Mouse (Mus musculus) liver, postnatal 0 days (tissue): ENCODE data around the gene Smtnl1.

ENCODE experiments used
- CTCF ChIP-seq: sonication (generic); IDR thresholded peaks from 2 replicates; pipeline ENCODE4 v1.5.1; 2016; ENCODE audit warnings: antibody characterized with exemption, low read depth
- EP300 ChIP-seq: IDR thresholded peaks from 2 replicates; pipeline ENCODE4 v1.6.1; 2016; ENCODE audit warnings: antibody characterized with exemption, low read depth, mild to moderate bottlenecking

DNA sequence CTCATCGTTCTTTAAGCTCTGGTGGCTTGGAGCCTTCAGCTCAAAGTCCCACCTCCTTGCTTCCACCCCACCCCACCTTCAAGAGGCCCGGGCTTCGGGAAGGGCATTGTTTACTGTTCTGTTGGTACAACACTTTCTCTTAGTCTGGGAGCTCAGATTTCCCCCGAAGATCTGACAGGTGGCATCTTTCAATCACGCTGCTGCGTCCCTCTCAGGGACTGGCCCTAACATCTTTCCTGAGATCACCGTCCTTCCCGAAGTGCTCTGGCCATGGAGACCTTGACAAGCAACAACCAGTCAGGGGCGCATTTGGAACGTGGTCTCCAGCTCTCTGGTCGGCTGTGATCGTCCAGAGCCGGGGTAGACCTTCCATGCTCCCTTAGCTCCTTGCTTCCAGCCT, at the start of gene Smtnl1:
- TF ChIP-seq CTCF (no peak), EP300 (no peak)
